Mouse (Mus musculus): ENCODE data around the gene Prdm2.
A peak's percentile ranks its signal among the peaks of the same experiment; 100 is the strongest.

Gene Prdm2

GRCm38 (mm10) chr4:143147666-143148065, 65.1 kb downstream of the Prdm2 start:
- DNase-seq, result no peak

GRCm38 (mm10) chr4:143143615-143144014, 69.2 kb downstream of the Prdm2 start:
- DNase-seq, result no peak

- DNase-seq, result no peak
These were observed 71.0 kb downstream of the Prdm2 start for GRCm38 (mm10) chr4:143141645-143142259.

GRCm38 (mm10) chr4:143140940-143141339, 71.9 kb downstream of the Prdm2 start:
- no peak for DNase-seq

GRCm38 (mm10) chr4:143132433-143132832, 80.4 kb downstream of the Prdm2 start:
- no peak for DNase-seq

GRCm38 (mm10) chr4:143130441-143130840, 82.4 kb downstream of the Prdm2 start:
- no peak for DNase-seq

- no peak for DNase-seq
These were observed 83.5 kb downstream of the Prdm2 start for GRCm38 (mm10) chr4:143129261-143129760.

GRCm38 (mm10) chr4:143127171-143127570, 85.6 kb downstream of the Prdm2 start:
- no peak for DNase-seq

- DNase-seq, result no peak
These were observed 86.3 kb downstream of the Prdm2 start for GRCm38 (mm10) chr4:143126476-143126875.

- no peak for DNase-seq
These were observed 87.5 kb downstream of the Prdm2 start for GRCm38 (mm10) chr4:143125290-143125689.

GRCm38 (mm10) chr4:143123043-143123442, 89.8 kb downstream of the Prdm2 start:
- no peak for DNase-seq

GRCm38 (mm10) chr4:143121174-143121573, 91.6 kb downstream of the Prdm2 start:
- DNase-seq, result no peak

GRCm38 (mm10) chr4:143120008-143120407, 92.8 kb downstream of the Prdm2 start:
- no peak for DNase-seq

- DNase-seq, result no peak
These were observed 94.0 kb downstream of the Prdm2 start for GRCm38 (mm10) chr4:143118843-143119242.

- no peak for DNase-seq
These were observed 96.9 kb downstream of the Prdm2 start for GRCm38 (mm10) chr4:143115851-143116250.

GRCm38 (mm10) chr4:143114232-143114979, 98.4 kb downstream of the Prdm2 start:
- DNase-seq, result no peak

- peak; percentile 67 for DNase-seq
These were observed 99.8 kb downstream of the Prdm2 start for GRCm38 (mm10) chr4:143112985-143113384.

GRCm38 (mm10) chr4:143112439-143112838, 100.4 kb downstream of the Prdm2 start:
- DNase-seq, result no peak

- DNase-seq, result no peak
These were observed 100.9 kb downstream of the Prdm2 start for GRCm38 (mm10) chr4:143111872-143112271.

GRCm38 (mm10) chr4:143108552-143108951, 104.2 kb downstream of the Prdm2 start:
- DNase-seq, result no peak

- no peak for DNase-seq
These were observed 105.8 kb downstream of the Prdm2 start for GRCm38 (mm10) chr4:143106971-143107370.

GRCm38 (mm10) chr4:143106566-143106965, 106.2 kb downstream of the Prdm2 start:
- no peak for DNase-seq

- no peak for DNase-seq
These were observed 108.1 kb downstream of the Prdm2 start for GRCm38 (mm10) chr4:143104739-143105138.

GRCm38 (mm10) chr4:143103811-143104210, 109.0 kb downstream of the Prdm2 start:
- DNase-seq, result no peak
